8 mouse cellular contexts compared by ENCODE assay signal in the genomic region with DNA sequence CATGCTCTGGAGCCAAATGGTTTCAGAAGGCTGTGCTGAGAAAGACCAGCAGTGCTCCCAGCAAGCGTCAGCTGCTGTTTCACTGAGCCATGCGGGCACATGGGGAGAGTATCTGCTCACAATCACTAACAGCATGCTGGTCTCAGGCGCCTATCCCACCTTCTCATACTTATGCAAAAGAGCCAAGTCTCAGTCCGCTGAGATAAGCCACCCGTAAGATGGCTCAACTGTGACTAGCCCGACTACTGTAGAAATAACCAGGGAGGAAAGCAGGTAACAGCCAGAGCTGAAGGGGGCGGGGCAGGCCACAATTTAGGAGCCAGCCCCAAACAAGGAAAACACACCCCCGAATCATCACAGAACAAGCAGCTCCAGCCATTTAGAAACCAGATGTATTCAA. TPM values are rescaled to one million over a fixed set of nuclear protein-coding genes. Genes with fewer than 3 reads are reported as not detected.
DNase-seq lines count a peak whose midpoint lies in the region; ATAC-seq and TF ChIP-seq lines count a peak whose summit lies in the region.

No protein-coding gene starts in this region.

- H3K36me3 ChIP-seq in kidney, adult 2 months (ENCODE audit: control insufficient read depth, insufficient read depth, low read length) = peaks cover 4% of the 10 kb centered on the region; the same call in 1 of the 2 replicates
- H3K36me3 ChIP-seq in embryonic facial prominence, embryonic 10.5 days (replicated peaks) = peaks cover 58% of the 10 kb centered on the region
- H3K36me3 ChIP-seq in kidney, postnatal 0 days (ENCODE audit: insufficient read depth, low read length) = peaks cover 34% of the 10 kb centered on the region

- H3K9me3 ChIP-seq in embryonic facial prominence, embryonic 10.5 days = no peaks in the 10 kb centered on the region
- H3K9me3 ChIP-seq in kidney, postnatal 0 days (replicated peaks; ENCODE audit: low read length) = no peaks in the 10 kb centered on the region

- H3K4me1 ChIP-seq in kidney, adult 2 months (ENCODE audit: control insufficient read depth, insufficient read depth, low read length) = peaks cover 16% of the 10 kb centered on the region; the same call in 1 of the 2 replicates
- H3K4me1 ChIP-seq in embryonic facial prominence, embryonic 10.5 days = peaks cover 19% of the 10 kb centered on the region
- peaks cover 12% of the 10 kb centered on the region; the same call in 1 of the 2 replicates for H3K4me1 ChIP-seq in kidney, postnatal 0 days (replicated peaks; ENCODE audit: insufficient read depth, low read length)

- H3K9ac ChIP-seq in kidney, postnatal 0 days (ENCODE audit: low read depth, low read length) = peak overlapping the region; percentile 90

- no peak for TF ChIP-seq CTCF in kidney, adult 2 months (conservative IDR thresholded peaks at IDR 0.05; ENCODE audit: insufficient read depth, insufficient read length, low read depth, low read length)
- TF ChIP-seq CTCF in kidney, postnatal 0 days (IDR thresholded peaks at IDR 0.05; ENCODE audit: low read depth) = no peak

- intact Hi-C loops in gastrocnemius, postnatal 14 days (cut with DNase I; ENCODE audit: low total_unique reads) = no loop called here

- peak overlapping the region; percentile 63; the same call in 1 of the 2 replicates for H3K27ac ChIP-seq in kidney, adult 2 months (ENCODE audit: insufficient read depth, low read depth, low read length)
- peak overlapping the region; percentile 96 for H3K27ac ChIP-seq in embryonic facial prominence, embryonic 10.5 days (replicated peaks)
- H3K27ac ChIP-seq in kidney, postnatal 0 days = no peak overlapping the region

- ATAC-seq in kidney, postnatal 0 days (replicated peaks; ENCODE audit: low FRiP score, low read depth) = no peak

- peak; percentile 47 for DNase-seq in kidney, adult 2 months
- no peak for DNase-seq in kidney, adult 9 months
- no peak for DNase-seq in embryonic facial prominence, embryonic 10.5 days (ENCODE audit: low spot score)
- no peak for DNase-seq in kidney, postnatal 0 days (ENCODE audit: low spot score)
- DNase-seq in naive thymus-derived CD4-positive, alpha-beta T cell, adult 2 months (ENCODE audit: low read depth) = peak; percentile 24
- no peak for DNase-seq in gastrocnemius, postnatal 14 days
- DNase-seq in embryo, embryonic 10 days (ENCODE audit: low spot score) = no peak
- no peak for DNase-seq in thymus, postnatal 4 days

- 24% methylated on average over 8 of the region's 8 CpGs for WGBS in kidney, adult 2 months
- WGBS in embryonic facial prominence, embryonic 10.5 days = 41% methylated on average over 8 of the region's 8 CpGs
- 21% methylated on average over 8 of the region's 8 CpGs for WGBS in kidney, postnatal 0 days

- H3K4me3 ChIP-seq in kidney, adult 2 months (ENCODE audit: insufficient read depth, low read depth, low read length) = peak overlapping the region; percentile 10; the same call in 1 of the 2 replicates
- peak overlapping the region; percentile 99 for H3K4me3 ChIP-seq in embryonic facial prominence, embryonic 10.5 days
- H3K4me3 ChIP-seq in kidney, postnatal 0 days (replicated peaks; ENCODE audit: low read depth, low read length) = peak overlapping the region; percentile 90

- H3K4me2 ChIP-seq in kidney, postnatal 0 days (ENCODE audit: low read length) = peak overlapping the region; percentile 86

- no peak for TF ChIP-seq POLR2A in kidney, adult 2 months (IDR thresholded peaks at IDR 0.05; ENCODE audit: low read depth, low read length)

- no peaks in the 10 kb centered on the region for H3K27me3 ChIP-seq in kidney, adult 2 months (replicated peaks; ENCODE audit: control insufficient read depth, insufficient read depth, low read length)
- no peaks in the 10 kb centered on the region for H3K27me3 ChIP-seq in embryonic facial prominence, embryonic 10.5 days (replicated peaks; ENCODE audit: low read depth, poor library complexity, severe bottlenecking)
- no peaks in the 10 kb centered on the region for H3K27me3 ChIP-seq in kidney, postnatal 0 days (ENCODE audit: insufficient read depth, low read length)

RNA-seq across cellular contexts. Expression of a gene that starts 1.7 kb away (rescaled TPM):
- polyA plus RNA-seq in kidney, adult 2 months (2012; rRNA removed) = 1,243 and 1,376 TPM in 2 replicates
- 1,210 and 1,245 TPM in 2 replicates for polyA plus RNA-seq in embryonic facial prominence, embryonic 10.5 days (2016; fragmentation: Nextera tagmentation; extraction: Ambion mirVana)
- 1,280 and 1,501 TPM in 2 replicates for polyA plus RNA-seq in kidney, postnatal 0 days (2015; fragmentation: Nextera tagmentation; extraction: Ambion mirVana)
- total RNA-seq in gastrocnemius, postnatal 14 days (2021) = 1,000 to 10,000 TPM in 1 of 2 experiments, 100 to 1,000 TPM in 1; 890 to 1,010 TPM

Comparison
In these comparisons a context has a peak if more than half of its experiments do, and no peak if none do; other contexts are left out.
1. DNase-seq: peak in kidney, adult 2 months (single experiment) and naive thymus-derived CD4-positive, alpha-beta T cell, adult 2 months (single experiment); none in kidney, adult 9 months (single experiment), embryonic facial prominence, embryonic 10.5 days (single experiment), kidney, postnatal 0 days (single experiment), gastrocnemius, postnatal 14 days (single experiment), embryo, embryonic 10 days (single experiment) and thymus, postnatal 4 days (single experiment).
2. H3K4me3 ChIP-seq: peak in every context shown above with its lines; median percentile 99 in embryonic facial prominence, embryonic 10.5 days; 90 in kidney, postnatal 0 days; 10 in kidney, adult 2 months.